Mouse (Mus musculus) gastrocnemius, postnatal 14 days (tissue): Measurements from ENCODE around the gene Reep6. TPM values are rescaled to one million over a fixed set of nuclear protein-coding genes. Genes with fewer than 3 reads are reported as not detected.

ENCODE experiments used
- DNase-seq: peaks from one replicate; pipeline ENCODE4 v3.0.0; 2021; ENCODE audit warnings: mixed read lengths
- intact Hi-C: fragments of 180-260 bp; cut with DNase I; formaldehyde crosslinking; loops from one replicate; pipeline ENCODE4 v1.15.1; 2025; ENCODE audit warnings: low total_unique reads
- long read RNA-seq, 2 experiments: library from polyadenylated mRNA; stranded (forward); transcript quantifications; one replicate each; pipeline ENCODE4 v2.0.0; 2021
- total RNA-seq, 2 experiments: library from RNA; stranded (reverse); gene quantifications; 2 replicates each; pipeline ENCODE4 v1.2.3; 2021

Gene Reep6
- total RNA-seq = 1 to 10 TPM; 1.9 to 2.5 TPM
- long read RNA-seq, experiment 1, partial matches to known transcripts = 0 of 1 reads
- long read RNA-seq, experiment 1, other reads (novel, unspliced or antisense) = 0 of 1 reads
- long read RNA-seq, experiment 2, partial matches to known transcripts = 1 of 4 reads
- long read RNA-seq, experiment 2, other reads (novel, unspliced or antisense) = 1 of 4 reads

- intact Hi-C loops = no loop called here
- peak; percentile 96 for DNase-seq
Measured at GRCm38 (mm10) chr10:80329273-80330081, at the start of gene Reep6, which contains the start of gene Pcsk4. TSS of gene Reep6 (plus strand) at chr10:80329953. TSS of gene Pcsk4 (minus strand) at chr10:80329498.

- intact Hi-C loops = no loop called here
- DNase-seq = no peak
Measured at GRCm38 (mm10) chr10:80281304-80281703, 48.4 kb upstream of the Reep6 start.

- intact Hi-C loops = no loop called here
- DNase-seq = no peak
Measured at GRCm38 (mm10) chr10:80281921-80282371, 47.8 kb upstream of the Reep6 start.

- no peak for DNase-seq
- intact Hi-C loops = no loop called here
Measured at GRCm38 (mm10) chr10:80282481-80283441, 47.0 kb upstream of the Reep6 start.

- no peak for DNase-seq
- intact Hi-C loops = no loop called here
Measured at GRCm38 (mm10) chr10:80285222-80286070, 44.3 kb upstream of the Reep6 start.

- no peak for DNase-seq
- intact Hi-C loops = no loop called here
Measured at GRCm38 (mm10) chr10:80288097-80288496, 41.7 kb upstream of the Reep6 start.

- DNase-seq = no peak
- intact Hi-C loops = no loop called here
Measured at GRCm38 (mm10) chr10:80288657-80289056, 41.1 kb upstream of the Reep6 start.

GRCm38 (mm10) chr10:80292251-80293146 is 37.3 kb upstream of the Reep6 start, which contains the start of gene Rps15:
TSS of gene Rps15 (plus strand) at chr10:80292453.
- DNase-seq = peak; percentile 97
- intact Hi-C loops = no loop called here

GRCm38 (mm10) chr10:80293325-80293724 is 36.4 kb upstream of the Reep6 start:
- intact Hi-C loops = no loop called here
- DNase-seq = no peak

- intact Hi-C loops = no loop called here
- DNase-seq = no peak
Measured at GRCm38 (mm10) chr10:80294311-80294710, 35.4 kb upstream of the Reep6 start.

GRCm38 (mm10) chr10:80294788-80295303 is 34.9 kb upstream of the Reep6 start:
- no peak for DNase-seq
- intact Hi-C loops = loop anchor here (5.0 kb wide), 1 partner anchor 57 kb away; no protein-coding TSS in a partner anchor

- peak; percentile 74 for DNase-seq
- intact Hi-C loops = loop anchor here (5.0 kb wide), 1 partner anchor 56 kb away; no protein-coding TSS in a partner anchor
Measured at GRCm38 (mm10) chr10:80295618-80296425, 33.9 kb upstream of the Reep6 start, which contains the start of gene Apc2. TSS of gene Apc2 (plus strand) at chr10:80295977.

- no peak for DNase-seq
- intact Hi-C loops = loop anchor here (5.0 kb wide), 1 partner anchor 55 kb away; no protein-coding TSS in a partner anchor
Measured at GRCm38 (mm10) chr10:80296824-80297223, 32.9 kb upstream of the Reep6 start.

GRCm38 (mm10) chr10:80297526-80298133 is 32.1 kb upstream of the Reep6 start:
- intact Hi-C loops = loop anchor here (5.0 kb wide), 1 partner anchor 55 kb away; no protein-coding TSS in a partner anchor

GRCm38 (mm10) chr10:80298571-80299281 is 31.0 kb upstream of the Reep6 start:
- intact Hi-C loops = loop anchor here (5.0 kb wide), 1 partner anchor 54 kb away; no protein-coding TSS in a partner anchor
- DNase-seq = peak; percentile 51

More at GRCm38 (mm10) chr10:80297526-80298133, 32.1 kb upstream of the Reep6 start:
- no peak for DNase-seq
